Mouse (Mus musculus) embryonic facial prominence, embryonic 11.5 days (tissue): ENCODE measurements around the gene Zfp367. TPM values are rescaled to one million over a fixed set of nuclear protein-coding genes. Genes with fewer than 3 reads are reported as not detected.

Experiments
- ATAC-seq: fragments of 200-750 bp; cut with Nextera tagmentation; replicated peaks from 2 replicates; pipeline ENCODE4 v1.8.0; 2017; ENCODE audit warnings: low read depth; ENCODE audit not compliant: insufficient number of reproducible peaks, low FRiP score, low TSS enrichment
- DNase-seq: peaks from one replicate; pipeline ENCODE4 v3.0.0-alpha.2; 2015; ENCODE audit warnings: low spot score
- H3K27ac ChIP-seq: fragments of 300-500 bp; sonication (generic); replicated peaks from 2 replicates; pipeline ENCODE4 v1.5.1; 2014; ENCODE audit warnings: mild to moderate bottlenecking, low read depth, low read length, control low read depth
- H3K27me3 ChIP-seq: fragments of 300-500 bp; sonication (generic); 2 replicates; pipeline ENCODE4 v1.6.1; 2014; ENCODE audit warnings: mild to moderate bottlenecking, low read length, moderate library complexity, mixed read lengths; ENCODE audit not compliant: control insufficient read depth, insufficient read depth
- H3K36me3 ChIP-seq: fragments of 300-500 bp; sonication (generic); replicated peaks from 2 replicates; pipeline ENCODE4 v1.6.1; 2014; ENCODE audit warnings: low read depth, mild to moderate bottlenecking, low read length, moderate library complexity, mixed read lengths; ENCODE audit not compliant: control insufficient read depth, insufficient read depth
- H3K4me1 ChIP-seq: fragments of 300-500 bp; sonication (generic); 2 replicates; pipeline ENCODE4 v1.6.1; 2014; ENCODE audit warnings: low read length, mixed read lengths; ENCODE audit not compliant: control insufficient read depth, insufficient read depth
- H3K4me2 ChIP-seq: fragments of 300-500 bp; sonication (generic); 2 replicates; pipeline ENCODE4 v1.6.1; 2014; ENCODE audit warnings: low read depth, mild to moderate bottlenecking, control low read depth, low read length, moderate library complexity
- H3K4me3 ChIP-seq: fragments of 300-500 bp; sonication (generic); 2 replicates; pipeline ENCODE4 v1.5.1; 2014; ENCODE audit warnings: low read depth, low read length, control low read depth
- H3K9ac ChIP-seq: fragments of 300-500 bp; sonication (generic); replicated peaks from 2 replicates; pipeline ENCODE4 v1.6.1; 2014; ENCODE audit warnings: mild to moderate bottlenecking, control low read depth, low read length
- H3K9me3 ChIP-seq: fragments of 300-500 bp; sonication (generic); replicated peaks from 2 replicates; pipeline ENCODE4 v1.6.1; 2016; ENCODE audit warnings: mild to moderate bottlenecking, low read length, inconsistent platforms, mixed read lengths; ENCODE audit not compliant: control insufficient read depth
- WGBS: fragments of 180-500 bp; shearing (Covaris S2); extraction: QIAGEN DNeasy Blood & Tissue Kit; methylation state at CpG from one replicate; pipeline ENCODE4 v1.1.7; 2014; 5-methylcytosine and 5-hydroxymethylcytosine counted together
- polyA plus RNA-seq: library from polyadenylated mRNA; unstranded; fragments of >200 nt; fragmentation: Nextera tagmentation; extraction: Ambion mirVana; gene quantifications from 2 replicates; pipeline ENCODE4 v1.2.1, GENCODE M21; 2014

Gene Zfp367
- 17.9 and 18.7 TPM in 2 replicates for polyA plus RNA-seq

- DNase-seq (peak; percentile 98), ATAC-seq (peak; percentile 95)
- no peaks in the 10 kb centered on the region for H3K9me3 ChIP-seq
- WGBS = 0% methylated on average over 55 of the region's 56 CpGs
- peak within 1 kb of the TSS; percentile 93 for H3K4me3 ChIP-seq
- no peaks in the 10 kb centered on the region for H3K4me1 ChIP-seq
- H3K36me3 ChIP-seq = no peaks in the 10 kb centered on the region
- H3K4me2 ChIP-seq = peak within 1 kb of the TSS; percentile 90
- H3K27ac ChIP-seq = peak within 1 kb of the TSS; percentile 88
- H3K27me3 ChIP-seq = no peaks in the 10 kb centered on the region
- peak within 1 kb of the TSS; percentile 75 for H3K9ac ChIP-seq
Measured at GRCm38 (mm10) chr13:64153083-64153682, at the start of gene Zfp367. Zfp367 (minus strand) TSS chr13:64153202.

GRCm38 (mm10) chr13:64200911-64201310 is 47.9 kb upstream of the Zfp367 start:
- Histone ChIP-seq H3K4me3 (no peak overlapping the region), H3K9me3 (no peaks in the 10 kb centered on the region), H3K9ac (no peak overlapping the region), H3K4me2 (no peak overlapping the region), H3K27me3 (no peaks in the 10 kb centered on the region), H3K27ac (no peak overlapping the region), H3K36me3 (no peaks in the 10 kb centered on the region), H3K4me1 (no peaks in the 10 kb centered on the region)
- DNase-seq (no peak), ATAC-seq (no peak)
- 99% methylated on average over 4 of the region's 4 CpGs for WGBS

- no peak overlapping the region for H3K4me2 ChIP-seq
- no peaks in the 10 kb centered on the region for H3K27me3 ChIP-seq
- no peaks in the 10 kb centered on the region for H3K9me3 ChIP-seq
- no peak overlapping the region for H3K27ac ChIP-seq
- no peak overlapping the region for H3K4me3 ChIP-seq
- H3K9ac ChIP-seq = no peak overlapping the region
- no peaks in the 10 kb centered on the region for H3K36me3 ChIP-seq
- H3K4me1 ChIP-seq = no peaks in the 10 kb centered on the region
- WGBS = 93% methylated on average over 4 of the region's 4 CpGs
- ATAC-seq (no peak), DNase-seq (no peak)
Measured at GRCm38 (mm10) chr13:64198310-64198709, 45.3 kb upstream of the Zfp367 start.

GRCm38 (mm10) chr13:64197899-64198298 is 44.9 kb upstream of the Zfp367 start:
- no peaks in the 10 kb centered on the region for H3K27me3 ChIP-seq
- no peak for ATAC-seq
- no peak overlapping the region for H3K4me3 ChIP-seq
- DNase-seq = no peak
- H3K4me1 ChIP-seq = no peaks in the 10 kb centered on the region
- 90% methylated on average over 6 of the region's 6 CpGs for WGBS
- H3K9me3 ChIP-seq = no peaks in the 10 kb centered on the region
- H3K36me3 ChIP-seq = no peaks in the 10 kb centered on the region
- no peak overlapping the region for H3K4me2 ChIP-seq
- H3K9ac ChIP-seq = no peak overlapping the region
- H3K27ac ChIP-seq = no peak overlapping the region

GRCm38 (mm10) chr13:64187065-64187464 is 34.1 kb upstream of the Zfp367 start:
- ATAC-seq = no peak
- Histone ChIP-seq H3K27me3 (no peaks in the 10 kb centered on the region), H3K4me3 (no peak overlapping the region), H3K9me3 (no peaks in the 10 kb centered on the region), H3K27ac (no peak overlapping the region), H3K9ac (no peak overlapping the region), H3K4me1 (no peaks in the 10 kb centered on the region), H3K4me2 (no peak overlapping the region), H3K36me3 (no peaks in the 10 kb centered on the region)
- no peak for DNase-seq

GRCm38 (mm10) chr13:64186516-64186915 is 33.5 kb upstream of the Zfp367 start:
- ATAC-seq = no peak
- Histone ChIP-seq H3K4me3 (no peak overlapping the region), H3K9me3 (no peaks in the 10 kb centered on the region), H3K4me2 (no peak overlapping the region), H3K27me3 (no peaks in the 10 kb centered on the region), H3K27ac (no peak overlapping the region), H3K36me3 (no peaks in the 10 kb centered on the region), H3K9ac (no peak overlapping the region), H3K4me1 (no peaks in the 10 kb centered on the region)
- DNase-seq = no peak
- 94% methylated on average over 4 of the region's 4 CpGs for WGBS

GRCm38 (mm10) chr13:64185586-64185985 is 32.6 kb upstream of the Zfp367 start:
- H3K36me3 ChIP-seq = no peaks in the 10 kb centered on the region
- H3K4me1 ChIP-seq = no peaks in the 10 kb centered on the region
- no peak overlapping the region for H3K4me2 ChIP-seq
- no peak overlapping the region for H3K9ac ChIP-seq
- no peaks in the 10 kb centered on the region for H3K27me3 ChIP-seq
- ATAC-seq (no peak), DNase-seq (no peak)
- H3K27ac ChIP-seq = no peak overlapping the region
- no peaks in the 10 kb centered on the region for H3K9me3 ChIP-seq
- H3K4me3 ChIP-seq = no peak overlapping the region
- WGBS = 95% methylated on average over 9 of the region's 9 CpGs

DNA sequence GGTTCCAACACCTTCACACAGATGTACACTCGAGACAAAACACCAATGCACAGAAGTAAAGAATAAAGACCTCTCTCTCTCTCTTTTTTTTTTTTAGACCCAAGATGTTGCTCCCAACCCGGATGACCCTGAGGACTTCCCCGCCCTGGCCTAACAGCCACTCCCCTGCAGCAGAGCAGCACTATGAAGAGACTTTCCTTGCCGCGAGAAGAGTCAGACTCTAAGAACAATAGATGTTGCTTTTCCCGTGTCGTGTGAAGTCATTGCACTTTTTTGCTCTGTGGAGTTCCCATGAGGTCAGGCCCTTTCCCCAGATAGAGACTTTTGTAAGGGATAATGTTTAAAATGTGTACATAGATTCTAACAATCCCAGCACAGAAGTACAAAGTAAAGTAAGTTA is 32.2 kb upstream of the Zfp367 start:
- H3K4me2 ChIP-seq = no peak overlapping the region
- H3K4me1 ChIP-seq = no peaks in the 10 kb centered on the region
- no peaks in the 10 kb centered on the region for H3K27me3 ChIP-seq
- ATAC-seq = no peak
- WGBS = 78% methylated on average over 7 of the region's 7 CpGs
- H3K36me3 ChIP-seq = no peaks in the 10 kb centered on the region
- H3K4me3 ChIP-seq = no peak overlapping the region
- DNase-seq = no peak
- H3K9me3 ChIP-seq = no peaks in the 10 kb centered on the region
- no peak overlapping the region for H3K9ac ChIP-seq
- H3K27ac ChIP-seq = no peak overlapping the region
